Mouse (Mus musculus): ENCODE results near the gene Rin2.

The Rin2 gene

GRCm38 (mm10) chr2:145785758-145786617, 111.0 kb downstream of the Rin2 start:
- in situ Hi-C loops (cut with MseI, MboI): loop anchor here in 1 of 2 experiments (5.0 kb wide), 1 partner anchor 84 kb away; no protein-coding TSS in a partner anchor

GRCm38 (mm10) chr2:145786618-145786932, 111.6 kb downstream of the Rin2 start:
- in situ Hi-C loops (cut with MseI, MboI): loop anchor here in 1 of 2 experiments (5.0 kb wide), 1 partner anchor 84 kb away; no protein-coding TSS in a partner anchor

DNA sequence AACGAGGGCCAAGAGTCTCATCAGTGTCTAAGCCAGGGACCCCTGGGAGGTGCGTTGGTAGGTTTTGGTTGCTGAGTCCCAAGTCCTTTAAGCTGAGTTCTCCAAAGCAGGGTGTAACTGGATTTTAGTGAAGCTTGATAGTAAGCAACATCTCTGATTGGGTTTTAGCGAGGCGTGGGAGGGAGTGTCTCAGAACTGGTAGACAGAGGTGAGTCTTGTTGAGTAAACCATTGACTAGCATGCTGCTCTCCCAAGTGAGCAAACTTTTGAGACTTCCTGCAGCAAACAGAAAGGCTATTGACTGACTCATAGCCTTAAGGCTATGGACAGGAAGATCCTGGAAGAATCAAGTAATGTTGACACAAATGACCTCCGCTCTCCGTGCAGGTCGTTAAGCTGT, 112.5 kb downstream of the Rin2 start:
- in situ Hi-C loops (cut with MseI, MboI): loop anchor here in 1 of 2 experiments (5.0 kb wide), 1 partner anchor 85 kb away; no protein-coding TSS in a partner anchor

GRCm38 (mm10) chr2:145788562-145789346, 113.7 kb downstream of the Rin2 start:
- in situ Hi-C loops (cut with MseI, MboI): loop anchor here in 1 of 2 experiments (5.0 kb wide), 1 partner anchor 86 kb away; no protein-coding TSS in a partner anchor

GRCm38 (mm10) chr2:145793702-145794101, 118.7 kb downstream of the Rin2 start:
- in situ Hi-C loops (cut with MseI, MboI): loop anchor here in 1 of 2 experiments (10.0 kb wide), 1 partner anchor 99 kb away; no protein-coding TSS in a partner anchor

- in situ Hi-C loops (cut with MseI, MboI): loop anchor here in 1 of 2 experiments (10.0 kb wide), 1 partner anchor 100 kb away; no protein-coding TSS in a partner anchor
Measured at GRCm38 (mm10) chr2:145794318-145794954, 119.4 kb downstream of the Rin2 start.

DNA sequence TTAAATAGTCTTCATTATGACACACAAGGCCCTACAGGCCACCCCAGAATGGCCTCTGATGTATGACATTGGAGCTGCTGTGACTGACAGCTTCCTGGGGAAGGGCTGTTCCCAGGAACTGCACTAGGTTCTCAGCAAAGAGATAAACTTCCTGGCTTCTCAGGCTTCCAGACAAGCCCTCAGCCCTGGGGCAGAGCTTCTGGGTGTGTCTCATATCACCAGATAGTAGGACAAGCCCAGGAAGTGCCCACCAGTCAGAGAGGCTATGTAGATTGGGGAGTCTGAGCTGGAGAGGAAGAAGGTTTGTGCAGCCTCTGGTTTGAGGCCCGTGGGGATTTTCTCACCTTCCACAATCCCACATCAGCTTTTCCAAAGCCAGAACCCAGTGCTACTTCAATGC, 122.8 kb downstream of the Rin2 start:
- in situ Hi-C loops (cut with MseI, MboI): loop anchor here in 1 of 2 experiments (10.0 kb wide), 1 partner anchor 103 kb away; no protein-coding TSS in a partner anchor

DNA sequence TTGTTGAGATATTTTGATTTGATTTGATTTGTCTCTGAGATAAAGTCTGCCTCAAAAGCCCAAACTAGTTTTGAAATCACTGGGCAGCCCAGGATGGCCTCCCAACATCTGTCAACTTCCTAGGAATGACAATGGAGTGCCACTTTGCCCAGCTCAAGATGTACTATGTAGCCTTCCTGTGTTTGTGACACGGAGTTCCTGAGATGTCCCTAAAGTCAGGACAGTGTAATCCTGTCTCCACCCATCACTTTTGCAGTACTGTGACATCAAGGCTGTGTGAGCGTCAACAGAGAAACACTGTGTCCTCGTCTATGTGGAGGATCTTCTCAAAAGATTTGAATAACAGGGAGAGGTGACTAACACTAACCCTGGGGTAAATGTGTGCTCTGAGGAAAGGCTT, 123.9 kb downstream of the Rin2 start:
- in situ Hi-C loops (cut with MseI, MboI): loop anchor here in 1 of 2 experiments (10.0 kb wide), 1 partner anchor 104 kb away; no protein-coding TSS in a partner anchor

GRCm38 (mm10) chr2:145801322-145802052, 126.5 kb downstream of the Rin2 start:
- in situ Hi-C loops (cut with MseI, MboI): no loop called here

- in situ Hi-C loops (cut with MseI, MboI): no loop called here
Measured at GRCm38 (mm10) chr2:145802626-145803025, 127.6 kb downstream of the Rin2 start.

GRCm38 (mm10) chr2:145803822-145804342, 128.9 kb downstream of the Rin2 start:
- in situ Hi-C loops (cut with MseI, MboI): no loop called here

DNA sequence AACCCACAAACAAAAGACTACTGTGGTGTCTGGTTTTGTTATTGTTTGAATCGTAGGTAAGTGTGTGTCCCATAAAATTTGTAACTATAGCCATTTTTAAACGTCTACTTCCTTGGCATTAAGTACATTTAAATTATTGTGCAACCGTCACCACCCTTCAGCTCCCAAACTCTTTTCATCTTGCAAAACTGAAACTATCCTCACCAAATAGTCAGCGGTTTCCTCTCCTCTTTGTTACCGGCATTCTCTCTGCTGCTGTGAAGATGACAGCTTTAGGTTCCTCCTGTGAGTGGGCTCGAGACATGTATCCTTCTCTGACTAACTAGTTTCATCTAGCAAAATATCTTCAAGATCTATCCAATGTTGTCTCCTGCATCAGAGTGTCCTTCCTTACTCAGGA, 129.5 kb downstream of the Rin2 start:
- in situ Hi-C loops (cut with MseI, MboI): no loop called here

DNA sequence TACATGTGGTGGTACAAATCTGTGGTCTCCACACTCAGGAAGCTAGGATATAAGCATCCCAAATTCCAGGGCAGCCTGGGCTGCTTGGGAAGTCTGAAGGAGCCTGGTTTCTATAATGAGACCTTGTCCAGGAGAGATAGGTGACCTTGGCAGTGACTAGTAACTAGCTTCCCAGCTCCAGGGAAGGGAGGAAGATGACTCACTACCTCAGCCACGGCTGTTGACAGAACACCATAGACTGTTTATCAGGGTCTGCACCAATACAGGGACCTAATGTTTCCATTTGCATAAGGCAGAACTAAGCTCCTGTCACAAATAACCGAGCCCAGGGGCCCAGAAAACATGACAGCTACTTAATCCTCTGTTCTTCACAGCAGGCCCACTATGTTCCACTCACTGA, 132.3 kb downstream of the Rin2 start:
- in situ Hi-C loops (cut with MseI, MboI): no loop called here

- in situ Hi-C loops (cut with MseI, MboI): no loop called here
Measured at GRCm38 (mm10) chr2:145808251-145808650, 133.2 kb downstream of the Rin2 start.

GRCm38 (mm10) chr2:145808667-145809066, 133.7 kb downstream of the Rin2 start:
- in situ Hi-C loops (cut with MseI, MboI): no loop called here

GRCm38 (mm10) chr2:145810676-145811075, 135.7 kb downstream of the Rin2 start:
- in situ Hi-C loops (cut with MseI, MboI): no loop called here

GRCm38 (mm10) chr2:145812818-145813217, 137.8 kb downstream of the Rin2 start:
- in situ Hi-C loops (cut with MseI, MboI): no loop called here

DNA sequence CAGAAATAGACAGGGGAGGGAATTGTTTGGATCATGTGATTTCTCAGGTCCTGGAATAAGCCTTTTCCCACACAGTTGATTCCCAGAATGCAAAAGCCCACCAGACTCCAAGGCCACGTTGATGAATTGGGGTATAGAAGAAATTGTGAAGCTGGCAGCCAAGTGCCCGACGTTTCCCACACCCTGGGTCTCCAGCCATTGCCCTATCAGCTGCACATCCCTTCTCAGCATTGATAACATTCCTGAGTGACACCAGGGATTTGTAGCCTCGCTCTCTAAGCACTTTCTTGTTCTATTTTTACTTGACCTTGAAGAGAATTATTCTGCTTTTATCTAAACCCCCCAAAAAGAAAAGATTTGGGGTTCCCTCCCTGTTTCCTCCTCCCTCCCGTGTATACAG, 142.2 kb downstream of the Rin2 start:
- in situ Hi-C loops (cut with MseI, MboI): no loop called here

DNA sequence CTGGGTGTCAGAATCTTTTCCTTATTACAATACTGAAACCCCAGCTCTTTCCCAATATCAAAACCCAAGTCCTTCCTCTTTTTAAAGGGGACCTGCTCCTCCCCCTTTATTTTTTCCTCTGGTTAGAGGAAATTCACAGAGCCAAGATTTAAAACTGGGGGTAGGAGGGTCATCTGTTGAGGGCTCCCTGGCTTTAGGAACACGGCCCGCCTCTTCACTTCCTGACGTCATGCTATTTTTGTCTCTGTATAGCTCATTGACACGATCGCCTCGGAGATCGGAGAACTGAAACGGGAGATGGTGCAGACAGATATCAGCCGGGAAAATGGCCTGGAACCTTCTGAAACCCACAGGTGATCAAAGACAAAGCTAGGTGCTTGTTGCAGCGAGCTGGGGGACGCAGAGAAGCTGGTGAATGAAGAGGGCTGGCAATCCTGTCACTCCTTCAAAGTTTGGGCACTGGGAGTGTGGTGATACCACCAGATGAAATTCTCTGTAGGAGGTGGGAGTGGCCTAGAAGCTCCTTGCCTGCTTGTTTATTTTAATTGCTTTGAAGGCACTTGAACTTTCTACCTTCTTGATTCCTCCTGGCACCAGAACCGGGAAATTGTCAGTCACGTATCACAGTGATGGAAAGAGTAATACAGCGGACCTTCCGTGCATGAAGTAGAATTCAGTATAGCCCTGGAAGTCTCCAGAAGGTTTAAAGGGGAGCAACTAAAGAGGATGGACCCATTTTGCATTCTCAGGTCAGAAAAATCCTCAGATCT, 147.2 kb downstream of the Rin2 start:
- in situ Hi-C loops (cut with MseI, MboI): no loop called here

Measured in mouse trophoblast stem cell (cell line).